ENCODE assay signal across 9 mouse cellular contexts in the genomic region with DNA sequence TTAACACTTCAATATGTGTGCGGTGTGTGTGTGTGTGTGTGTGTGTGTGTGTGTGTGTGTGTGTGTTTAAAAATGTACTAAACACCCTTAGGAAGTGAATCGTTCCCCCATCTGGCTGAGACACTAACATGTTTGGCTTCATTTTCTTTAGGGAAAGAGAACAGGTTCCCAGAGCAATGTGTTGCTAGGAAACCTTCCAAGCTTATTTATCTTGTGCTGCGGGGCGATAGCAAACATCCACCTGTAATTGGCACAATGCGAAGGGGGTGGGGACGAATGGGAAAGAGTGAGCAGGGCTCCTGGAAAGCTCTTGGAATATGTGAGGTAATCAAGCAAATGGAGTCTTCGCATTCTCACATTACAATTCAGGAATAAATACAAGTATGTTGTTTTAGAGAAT. TPM values are rescaled to one million over a fixed set of nuclear protein-coding genes. Genes with fewer than 3 reads are reported as not detected.
DNase-seq lines count a peak whose midpoint lies in the region; ATAC-seq lines count a peak whose summit lies in the region.
"Had no signal": no experiment of that assay in that cellular context is flagged by ENCODE, and none has a peak within 500 bp of the region (broad histone marks: within the 10 kb centered on the region; RNA-seq: fewer than 3 reads in every experiment).

No protein-coding gene starts in this region.

- no peaks in the 10 kb centered on the region for H3K27me3 ChIP-seq in forebrain, embryonic 14.5 days (replicated peaks; ENCODE audit: control insufficient read depth, insufficient read depth, low read length)
- no peaks in the 10 kb centered on the region for H3K27me3 ChIP-seq in stomach, embryonic 16.5 days (ENCODE audit: control insufficient read depth, insufficient read depth, low read length)

- DNase-seq in right cerebral cortex, postnatal 10 days (ENCODE audit: low spot score in 2 of 2): peak; percentile 29 to 50
- no peak for DNase-seq in right cerebral cortex, adult 18-20 months
- DNase-seq in forebrain, embryonic 14.5 days (ENCODE audit: low spot score): peak; percentile 89
- peak; percentile 27 to 28 for DNase-seq in kidney, postnatal 36 days
- DNase-seq in spleen, postnatal 4 days (ENCODE audit: low spot score in 2 of 2): no peak
- DNase-seq in adrenal gland, adult 2 months: no peak
- no peak for DNase-seq in thymus, postnatal 25 days
- DNase-seq: heart, adult 11 months had no signal

- H3K36me3 ChIP-seq in forebrain, embryonic 14.5 days (ENCODE audit: control insufficient read depth, insufficient read depth, low read length): peaks cover 7% of the 10 kb centered on the region; the same call in 1 of the 2 replicates
- H3K36me3 ChIP-seq in stomach, embryonic 16.5 days (ENCODE audit: control insufficient read depth, insufficient read depth, low read length): no peaks in the 10 kb centered on the region

- H3K4me3 ChIP-seq in forebrain, embryonic 14.5 days (ENCODE audit: low read depth, low read length): no peak overlapping the region
- no peak overlapping the region for H3K4me3 ChIP-seq in stomach, embryonic 16.5 days (replicated peaks; ENCODE audit: low read length)

- ATAC-seq in forebrain, embryonic 14.5 days: peak; percentile 93
- ATAC-seq in stomach, embryonic 16.5 days (ENCODE audit: insufficient read depth, low FRiP score): peak; percentile 86; the same call in 1 of the 2 replicates

- H3K9ac ChIP-seq in forebrain, embryonic 14.5 days (ENCODE audit: low read length): no peak overlapping the region
- H3K9ac ChIP-seq in stomach, embryonic 16.5 days (ENCODE audit: low read length): no peak overlapping the region

- H3K4me2 ChIP-seq in forebrain, embryonic 14.5 days (ENCODE audit: low read length): no peak overlapping the region
- no peak overlapping the region for H3K4me2 ChIP-seq in stomach, embryonic 16.5 days (ENCODE audit: low read depth, low read length)

- no peak overlapping the region for H3K27ac ChIP-seq in forebrain, embryonic 14.5 days (ENCODE audit: low read depth, low read length)
- no peak overlapping the region for H3K27ac ChIP-seq in stomach, embryonic 16.5 days (ENCODE audit: low read length)

- H3K4me1 ChIP-seq in forebrain, embryonic 14.5 days (ENCODE audit: control insufficient read depth, insufficient read depth, low read length): peaks cover 13% of the 10 kb centered on the region
- peaks cover 10% of the 10 kb centered on the region for H3K4me1 ChIP-seq in stomach, embryonic 16.5 days (ENCODE audit: control insufficient read depth, insufficient read depth, low read length)

- WGBS in forebrain, embryonic 14.5 days: 34% methylated on average over 7 of the region's 7 CpGs
- 36% methylated on average over 7 of the region's 7 CpGs for WGBS in stomach, embryonic 16.5 days

- H3K9me3 ChIP-seq in forebrain, embryonic 14.5 days (replicated peaks; ENCODE audit: control insufficient read depth, low read length): no peaks in the 10 kb centered on the region
- no peaks in the 10 kb centered on the region for H3K9me3 ChIP-seq in stomach, embryonic 16.5 days (replicated peaks; ENCODE audit: control insufficient read depth, low read length)

RNA-seq across cellular contexts. Expression of gene Cacybp, which starts 47.2 kb away (rescaled TPM):
- 325 and 340 TPM in 2 replicates for polyA plus RNA-seq in forebrain, embryonic 14.5 days (2014; fragmentation: Nextera tagmentation; extraction: Ambion mirVana)
- polyA plus RNA-seq in stomach, embryonic 16.5 days (2015; fragmentation: Nextera tagmentation; extraction: Ambion mirVana): 173 and 189 TPM in 2 replicates
- 100 to 1,000 TPM; 100 to 136 TPM for total RNA-seq in adrenal gland, adult 2 months (2021)
- polyA plus RNA-seq in adrenal gland, adult 2 months (2012; rRNA removed): 13.5 and 15.1 TPM in 2 replicates

Comparison
In these comparisons a context has a peak if more than half of its experiments do, and no peak if none do; other contexts are left out.
1. DNase-seq: peak in right cerebral cortex, postnatal 10 days (2 of 2), forebrain, embryonic 14.5 days (single experiment) and kidney, postnatal 36 days (2 of 2); none in right cerebral cortex, adult 18-20 months (single experiment), spleen, postnatal 4 days (0 of 2), adrenal gland, adult 2 months (single experiment) and thymus, postnatal 25 days (single experiment).
2. RNA of gene Cacybp, which starts 47.2 kb away (polyA plus RNA-seq): 325 to 340 TPM in forebrain, embryonic 14.5 days and 173 to 189 TPM in stomach, embryonic 16.5 days; 13.5 to 15.1 TPM in adrenal gland, adult 2 months; every median in the first group is over 10 times any median in the second.